ENCODE assay signal across 9 mouse cellular contexts in the genomic region with DNA sequence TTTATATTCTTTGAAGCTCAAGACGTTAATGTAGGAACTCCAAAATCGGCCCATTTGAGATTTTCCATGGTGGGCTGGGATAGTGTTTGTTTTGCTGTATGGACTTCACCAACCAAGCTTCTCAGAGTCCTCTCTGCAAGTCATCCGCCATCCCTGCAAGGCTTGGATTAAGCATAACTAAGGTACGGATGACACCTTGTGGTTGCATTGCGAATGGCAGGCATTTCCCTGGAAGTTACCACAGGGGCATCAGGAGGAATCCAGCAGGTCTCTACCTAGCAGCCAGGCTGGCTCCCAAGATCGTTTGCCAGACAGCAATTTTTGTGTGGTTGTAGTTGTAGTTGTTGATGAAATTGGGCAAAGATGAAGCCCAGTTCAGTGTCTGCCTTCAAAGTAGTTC. TPM values are rescaled to one million over a fixed set of nuclear protein-coding genes. Genes with fewer than 3 reads are reported as not detected.
DNase-seq lines count a peak whose midpoint lies in the region; ATAC-seq and TF ChIP-seq lines count a peak whose summit lies in the region.
"Had no signal": no experiment of that assay in that cellular context is flagged by ENCODE, and none has a peak within 500 bp of the region (broad histone marks: within the 10 kb centered on the region; RNA-seq: fewer than 3 reads in every experiment).

No protein-coding gene starts in this region.

- H3K9ac ChIP-seq in embryonic facial prominence, embryonic 14.5 days (ENCODE audit: low read depth, low read length): no peak overlapping the region
- H3K9ac ChIP-seq in heart, postnatal 0 days (replicated peaks; ENCODE audit: low read depth, low read length): no peak overlapping the region
- H3K9ac ChIP-seq in lung, embryonic 16.5 days (ENCODE audit: low read length): no peak overlapping the region
- H3K9ac ChIP-seq: limb, embryonic 12.5 days had no signal

- DNase-seq in G1E (ENCODE audit: low spot score): peak; percentile 19
- DNase-seq in adrenal gland, postnatal 36 days: peak; percentile 82 to 87
- DNase-seq in embryonic facial prominence, embryonic 14.5 days (ENCODE audit: low spot score): peak; percentile 91
- DNase-seq in heart, postnatal 0 days (ENCODE audit: low spot score): peak; percentile 82
- peak; percentile 92 for DNase-seq in layer of hippocampus, adult 11-12 months (ENCODE audit: low spot score)
- DNase-seq in right cerebral cortex, adult 2 months (ENCODE audit: low spot score in 2 of 2): peak; percentile 96 to 98
- DNase-seq in urinary bladder, postnatal 36 days (ENCODE audit: low spot score in 2 of 2): peak; percentile 81 to 85

- no peak overlapping the region for H3K27ac ChIP-seq in embryonic facial prominence, embryonic 14.5 days (replicated peaks; ENCODE audit: low read depth, low read length)
- H3K27ac ChIP-seq in heart, postnatal 0 days (ENCODE audit: low read depth): no peak overlapping the region
- H3K27ac ChIP-seq in lung, embryonic 16.5 days (ENCODE audit: low read length): no peak overlapping the region
- H3K27ac ChIP-seq: limb, embryonic 12.5 days had no signal

- no peak for TF ChIP-seq EP300 in heart, postnatal 0 days (IDR thresholded peaks at IDR 0.05; ENCODE audit: low read depth)

- H3K4me1 ChIP-seq in G1E (ENCODE audit: insufficient read depth, low read depth, low read length): no peaks in the 10 kb centered on the region
- no peaks in the 10 kb centered on the region for H3K4me1 ChIP-seq in embryonic facial prominence, embryonic 14.5 days (ENCODE audit: control insufficient read depth, insufficient read depth, low read length)
- peaks cover 5% of the 10 kb centered on the region for H3K4me1 ChIP-seq in heart, postnatal 0 days (ENCODE audit: control insufficient read depth, insufficient read depth)
- H3K4me1 ChIP-seq in lung, embryonic 16.5 days (replicated peaks; ENCODE audit: control insufficient read depth, insufficient read depth, low read length): peaks cover 10% of the 10 kb centered on the region

- peak; percentile 76 for TF ChIP-seq CTCF in G1E (IDR thresholded peaks at IDR 0.05; ENCODE audit: low read depth, low read length)
- peak; percentile 99 for TF ChIP-seq CTCF in heart, postnatal 0 days (IDR thresholded peaks at IDR 0.05; ENCODE audit: low read depth)

- H3K4me3 ChIP-seq in G1E (ENCODE audit: low read depth, low read length): no peak overlapping the region
- no peak overlapping the region for H3K4me3 ChIP-seq in embryonic facial prominence, embryonic 14.5 days (ENCODE audit: low read depth, low read length)
- H3K4me3 ChIP-seq in heart, postnatal 0 days (ENCODE audit: low read depth, low read length): no peak overlapping the region
- H3K4me3 ChIP-seq in lung, embryonic 16.5 days (ENCODE audit: low read length): no peak overlapping the region
- H3K4me3 ChIP-seq: limb, embryonic 12.5 days had no signal

- no peaks in the 10 kb centered on the region for H3K36me3 ChIP-seq in G1E (replicated peaks)
- no peaks in the 10 kb centered on the region for H3K36me3 ChIP-seq in embryonic facial prominence, embryonic 14.5 days (ENCODE audit: control insufficient read depth, insufficient read depth, low read length)
- H3K36me3 ChIP-seq in heart, postnatal 0 days (replicated peaks; ENCODE audit: control insufficient read depth, insufficient read depth, low read length): no peaks in the 10 kb centered on the region
- no peaks in the 10 kb centered on the region for H3K36me3 ChIP-seq in lung, embryonic 16.5 days (ENCODE audit: control insufficient read depth, insufficient read depth, low read length)
- H3K36me3 ChIP-seq: limb, embryonic 12.5 days had no signal

- H3K27me3 ChIP-seq in G1E (ENCODE audit: insufficient read depth, low read length): peaks cover 17% of the 10 kb centered on the region; the same call in 1 of the 2 replicates
- H3K27me3 ChIP-seq in embryonic facial prominence, embryonic 14.5 days (replicated peaks; ENCODE audit: control insufficient read depth, insufficient read depth, low read length): peaks cover 49% of the 10 kb centered on the region
- peaks cover 31% of the 10 kb centered on the region for H3K27me3 ChIP-seq in heart, postnatal 0 days (ENCODE audit: control insufficient read depth, insufficient read depth, low read length)
- peaks cover 53% of the 10 kb centered on the region for H3K27me3 ChIP-seq in lung, embryonic 16.5 days (ENCODE audit: control insufficient read depth, insufficient read depth, low read depth, low read length)

- ATAC-seq in G1E (ENCODE audit: extremely low read depth, insufficient number of reproducible peaks, low FRiP score, poor library complexity, severe bottlenecking): no peak
- peak; percentile 62 for ATAC-seq in embryonic facial prominence, embryonic 14.5 days (ENCODE audit: low read depth)
- ATAC-seq in heart, postnatal 0 days (ENCODE audit: insufficient read depth, low read depth): peak; percentile 49; the same call in 1 of the 2 replicates
- peak; percentile 16; the same call in 1 of the 2 replicates for ATAC-seq in lung, embryonic 16.5 days (ENCODE audit: low read depth)

- H3K4me2 ChIP-seq in embryonic facial prominence, embryonic 14.5 days (ENCODE audit: low read depth, low read length): no peak overlapping the region
- no peak overlapping the region for H3K4me2 ChIP-seq in heart, postnatal 0 days (ENCODE audit: low read depth, low read length)
- H3K4me2 ChIP-seq in lung, embryonic 16.5 days (ENCODE audit: low read depth, low read length): no peak overlapping the region
- H3K4me2 ChIP-seq: limb, embryonic 12.5 days had no signal

- 6% methylated on average over 6 of the region's 6 CpGs for WGBS in embryonic facial prominence, embryonic 14.5 days
- WGBS in heart, postnatal 0 days: 3% methylated on average over 6 of the region's 6 CpGs
- 4% methylated on average over 6 of the region's 6 CpGs for WGBS in lung, embryonic 16.5 days

- no peaks in the 10 kb centered on the region for H3K9me3 ChIP-seq in G1E (replicated peaks)
- no peaks in the 10 kb centered on the region for H3K9me3 ChIP-seq in embryonic facial prominence, embryonic 14.5 days (ENCODE audit: control insufficient read depth, low read length)
- H3K9me3 ChIP-seq in heart, postnatal 0 days (replicated peaks; ENCODE audit: control insufficient read depth, low read length): no peaks in the 10 kb centered on the region
- H3K9me3 ChIP-seq in lung, embryonic 16.5 days (ENCODE audit: control insufficient read depth, low read length): no peaks in the 10 kb centered on the region

RNA-seq across cellular contexts. Expression of a gene that starts 2.0 kb away (rescaled TPM):
- total RNA-seq in G1E (2014; fragmentation: Nextera tagmentation): not detected in 2 replicates
- total RNA-seq in G1E (2017): not detected in 2 replicates
- 0.01 TPM in 1 of 2 replicates, not detected in the other for polyA plus RNA-seq in G1E (2012)
- under 1 TPM; 0.07 to 0.49 TPM for total RNA-seq in adrenal gland, postnatal 36 days (2021)
- 3.9 and 4.1 TPM in 2 replicates for polyA plus RNA-seq in embryonic facial prominence, embryonic 14.5 days (2014; fragmentation: Nextera tagmentation; extraction: Ambion mirVana)
- total RNA-seq in heart, postnatal 0 days (2014; rRNA removed; ENCODE audit: low replicate concordance): 15.6 and 24.3 TPM in 2 replicates
- 9.2 and 11.6 TPM in 2 replicates for polyA plus RNA-seq in heart, postnatal 0 days (2015; fragmentation: Nextera tagmentation; extraction: Ambion mirVana)
- 3.3 and 3.8 TPM in 2 replicates for polyA plus RNA-seq in lung, embryonic 16.5 days (2015; fragmentation: Nextera tagmentation; extraction: Ambion mirVana)

RNA-seq across cellular contexts. Expression of a gene that starts 18.1 kb away (rescaled TPM):
- total RNA-seq in G1E (2014; fragmentation: Nextera tagmentation) (not detected in 2 replicates), G1E (2017) (0.12 and 0.22 TPM in 2 replicates)
- not detected in 2 replicates for polyA plus RNA-seq in G1E (2012)
- 1 to 10 TPM; 4.3 to 8.8 TPM for total RNA-seq in adrenal gland, postnatal 36 days (2021)
- 18.9 and 20.7 TPM in 2 replicates for polyA plus RNA-seq in embryonic facial prominence, embryonic 14.5 days (2014; fragmentation: Nextera tagmentation; extraction: Ambion mirVana)
- 4.3 and 8.4 TPM in 2 replicates for total RNA-seq in heart, postnatal 0 days (2014; rRNA removed; ENCODE audit: low replicate concordance)
- polyA plus RNA-seq in heart, postnatal 0 days (2015; fragmentation: Nextera tagmentation; extraction: Ambion mirVana): 2.1 and 3.1 TPM in 2 replicates
- 7.1 and 7.2 TPM in 2 replicates for polyA plus RNA-seq in lung, embryonic 16.5 days (2015; fragmentation: Nextera tagmentation; extraction: Ambion mirVana)

Comparison
In these comparisons a context has a peak if more than half of its experiments do, and no peak if none do; other contexts are left out.
1. DNase-seq: peak in every context shown above with its lines; median percentile 97 in right cerebral cortex, adult 2 months; 92 in layer of hippocampus, adult 11-12 months; 91 in embryonic facial prominence, embryonic 14.5 days; 84 in adrenal gland, postnatal 36 days; 83 in urinary bladder, postnatal 36 days; 82 in heart, postnatal 0 days; 19 in G1E.